Mouse (Mus musculus): ENCODE measurements at regions not wholly inside any gene's neighbourhood (a gene's known extent, or its start where the extent isn't known, plus 50 kb on each side); places are given as distances from the start of the nearest gene placed in this dataset.

GRCm38 (mm10) chr13:97550172-97550571 is 210.3 kb downstream of the Gm10260 start:
- H3K4me3 ChIP-seq (ENCODE audit: low read length), result no peak overlapping the region
- no peak overlapping the region for H3K9ac ChIP-seq (ENCODE audit: low read length)
- no peaks in the 10 kb centered on the region for H3K27me3 ChIP-seq (ENCODE audit: control insufficient read depth, insufficient read depth, low read depth, low read length)
- H3K36me3 ChIP-seq (ENCODE audit: control insufficient read depth, insufficient read depth, low read length), result no peaks in the 10 kb centered on the region
- H3K4me2 ChIP-seq (ENCODE audit: low read depth, low read length), result no peak overlapping the region
- H3K9me3 ChIP-seq (ENCODE audit: control insufficient read depth, low read length), result no peaks in the 10 kb centered on the region; the same call in 1 of the 2 replicates
- peaks cover 31% of the 10 kb centered on the region for H3K4me1 ChIP-seq (replicated peaks; ENCODE audit: control insufficient read depth, insufficient read depth, low read length)
- no peak overlapping the region for H3K27ac ChIP-seq (ENCODE audit: low read length)
- no peak for ATAC-seq (ENCODE audit: low read depth)
- 92% methylated on average over 5 of the region's 5 CpGs for WGBS

GRCm38 (mm10) chr13:97549384-97549783 is 211.0 kb downstream of the Gm10260 start:
- no peak for ATAC-seq (ENCODE audit: low read depth)
- Histone ChIP-seq H3K27ac (ENCODE audit: low read length) (peak overlapping the region; percentile 93), H3K4me1 (replicated peaks; ENCODE audit: control insufficient read depth, insufficient read depth, low read length) (peaks cover 31% of the 10 kb centered on the region), H3K4me3 (ENCODE audit: low read length) (no peak overlapping the region), H3K9ac (ENCODE audit: low read length) (no peak overlapping the region), H3K4me2 (ENCODE audit: low read depth, low read length) (no peak overlapping the region), H3K27me3 (ENCODE audit: control insufficient read depth, insufficient read depth, low read depth, low read length) (no peaks in the 10 kb centered on the region), H3K9me3 (ENCODE audit: control insufficient read depth, low read length) (no peaks in the 10 kb centered on the region; the same call in 1 of the 2 replicates), H3K36me3 (ENCODE audit: control insufficient read depth, insufficient read depth, low read length) (no peaks in the 10 kb centered on the region)
- 79% methylated on average over 6 of the region's 6 CpGs for WGBS

GRCm38 (mm10) chr13:97548527-97548977 is 211.9 kb downstream of the Gm10260 start:
- Histone ChIP-seq H3K27ac (ENCODE audit: low read length) (peak overlapping the region; percentile 93), H3K9ac (ENCODE audit: low read length) (no peak overlapping the region), H3K27me3 (ENCODE audit: control insufficient read depth, insufficient read depth, low read depth, low read length) (no peaks in the 10 kb centered on the region), H3K9me3 (ENCODE audit: control insufficient read depth, low read length) (no peaks in the 10 kb centered on the region; the same call in 1 of the 2 replicates), H3K4me2 (ENCODE audit: low read depth, low read length) (peak overlapping the region; percentile 23; the same call in 1 of the 2 replicates), H3K4me3 (ENCODE audit: low read length) (no peak overlapping the region), H3K4me1 (replicated peaks; ENCODE audit: control insufficient read depth, insufficient read depth, low read length) (peaks cover 31% of the 10 kb centered on the region), H3K36me3 (ENCODE audit: control insufficient read depth, insufficient read depth, low read length) (no peaks in the 10 kb centered on the region)
- WGBS, result 1% methylated on average over 9 of the region's 9 CpGs
- peak; percentile 90 for ATAC-seq (ENCODE audit: low read depth)

- Histone ChIP-seq H3K27me3 (ENCODE audit: control insufficient read depth, insufficient read depth, low read depth, low read length) (no peaks in the 10 kb centered on the region), H3K4me3 (ENCODE audit: low read length) (no peak overlapping the region), H3K36me3 (ENCODE audit: control insufficient read depth, insufficient read depth, low read length) (no peaks in the 10 kb centered on the region), H3K4me1 (replicated peaks; ENCODE audit: control insufficient read depth, insufficient read depth, low read length) (peaks cover 31% of the 10 kb centered on the region), H3K27ac (ENCODE audit: low read length) (peak overlapping the region; percentile 93), H3K9me3 (ENCODE audit: control insufficient read depth, low read length) (no peaks in the 10 kb centered on the region; the same call in 1 of the 2 replicates), H3K9ac (ENCODE audit: low read length) (no peak overlapping the region), H3K4me2 (ENCODE audit: low read depth, low read length) (no peak overlapping the region)
- ATAC-seq (ENCODE audit: low read depth), result peak; percentile 14; the same call in 1 of the 2 replicates
- 51% methylated on average over 5 of the region's 5 CpGs for WGBS
These were observed 213.5 kb downstream of the Gm10260 start for GRCm38 (mm10) chr13:97546936-97547335.

- Histone ChIP-seq H3K36me3 (ENCODE audit: control insufficient read depth, insufficient read depth, low read length) (no peaks in the 10 kb centered on the region), H3K4me1 (replicated peaks; ENCODE audit: control insufficient read depth, insufficient read depth, low read length) (peaks cover 31% of the 10 kb centered on the region), H3K4me3 (ENCODE audit: low read length) (no peak overlapping the region), H3K4me2 (ENCODE audit: low read depth, low read length) (no peak overlapping the region), H3K9ac (ENCODE audit: low read length) (no peak overlapping the region), H3K27ac (ENCODE audit: low read length) (no peak overlapping the region), H3K9me3 (ENCODE audit: control insufficient read depth, low read length) (no peaks in the 10 kb centered on the region; the same call in 1 of the 2 replicates), H3K27me3 (ENCODE audit: control insufficient read depth, insufficient read depth, low read depth, low read length) (no peaks in the 10 kb centered on the region)
- ATAC-seq (ENCODE audit: low read depth), result no peak
- WGBS, result 69% methylated on average over 9 of the region's 9 CpGs
These were observed 214.4 kb downstream of the Gm10260 start for GRCm38 (mm10) chr13:97545971-97546454.

- no peak for ATAC-seq (ENCODE audit: low read depth)
- Histone ChIP-seq H3K27ac (ENCODE audit: low read length) (no peak overlapping the region), H3K36me3 (ENCODE audit: control insufficient read depth, insufficient read depth, low read length) (no peaks in the 10 kb centered on the region), H3K4me3 (ENCODE audit: low read length) (no peak overlapping the region), H3K27me3 (ENCODE audit: control insufficient read depth, insufficient read depth, low read depth, low read length) (no peaks in the 10 kb centered on the region), H3K4me1 (replicated peaks; ENCODE audit: control insufficient read depth, insufficient read depth, low read length) (peaks cover 4% of the 10 kb centered on the region), H3K9ac (ENCODE audit: low read length) (no peak overlapping the region), H3K9me3 (ENCODE audit: control insufficient read depth, low read length) (no peaks in the 10 kb centered on the region), H3K4me2 (ENCODE audit: low read depth, low read length) (no peak overlapping the region)
- 72% methylated on average over 9 of the region's 9 CpGs for WGBS
These were observed 220.7 kb downstream of the Gm10260 start for GRCm38 (mm10) chr13:97539686-97540085.

- Histone ChIP-seq H3K4me1 (replicated peaks; ENCODE audit: control insufficient read depth, insufficient read depth, low read length) (peaks cover 14% of the 10 kb centered on the region), H3K36me3 (ENCODE audit: control insufficient read depth, insufficient read depth, low read length) (no peaks in the 10 kb centered on the region), H3K27me3 (ENCODE audit: control insufficient read depth, insufficient read depth, low read depth, low read length) (no peaks in the 10 kb centered on the region), H3K9ac (ENCODE audit: low read length) (no peak overlapping the region), H3K9me3 (ENCODE audit: control insufficient read depth, low read length) (no peaks in the 10 kb centered on the region), H3K4me2 (ENCODE audit: low read depth, low read length) (no peak overlapping the region), H3K27ac (ENCODE audit: low read length) (no peak overlapping the region), H3K4me3 (ENCODE audit: low read length) (no peak overlapping the region)
- WGBS, result 90% methylated on average over 7 of the region's 7 CpGs
- ATAC-seq (ENCODE audit: low read depth), result no peak
These were observed 222.0 kb downstream of the Gm10260 start for GRCm38 (mm10) chr13:97538441-97538840.

- 68% methylated on average over 7 of the region's 7 CpGs for WGBS
- Histone ChIP-seq H3K4me3 (ENCODE audit: low read length) (no peak overlapping the region), H3K9me3 (ENCODE audit: control insufficient read depth, low read length) (no peaks in the 10 kb centered on the region), H3K36me3 (ENCODE audit: control insufficient read depth, insufficient read depth, low read length) (no peaks in the 10 kb centered on the region), H3K4me2 (ENCODE audit: low read depth, low read length) (no peak overlapping the region), H3K27me3 (ENCODE audit: control insufficient read depth, insufficient read depth, low read depth, low read length) (no peaks in the 10 kb centered on the region), H3K27ac (ENCODE audit: low read length) (no peak overlapping the region), H3K4me1 (replicated peaks; ENCODE audit: control insufficient read depth, insufficient read depth, low read length) (peaks cover 14% of the 10 kb centered on the region), H3K9ac (ENCODE audit: low read length) (no peak overlapping the region)
- no peak for ATAC-seq (ENCODE audit: low read depth)
These were observed 222.7 kb downstream of the Gm10260 start for GRCm38 (mm10) chr13:97537686-97538085.

- Histone ChIP-seq H3K9ac (ENCODE audit: low read length) (no peak overlapping the region), H3K36me3 (ENCODE audit: control insufficient read depth, insufficient read depth, low read length) (no peaks in the 10 kb centered on the region), H3K9me3 (ENCODE audit: control insufficient read depth, low read length) (no peaks in the 10 kb centered on the region), H3K27me3 (ENCODE audit: control insufficient read depth, insufficient read depth, low read depth, low read length) (no peaks in the 10 kb centered on the region), H3K27ac (ENCODE audit: low read length) (no peak overlapping the region), H3K4me1 (replicated peaks; ENCODE audit: control insufficient read depth, insufficient read depth, low read length) (peaks cover 14% of the 10 kb centered on the region), H3K4me2 (ENCODE audit: low read depth, low read length) (no peak overlapping the region), H3K4me3 (ENCODE audit: low read length) (no peak overlapping the region)
- no peak for ATAC-seq (ENCODE audit: low read depth)
- 83% methylated on average over 11 of the region's 11 CpGs for WGBS
These were observed 223.2 kb downstream of the Gm10260 start for GRCm38 (mm10) chr13:97537206-97537605.
